Mouse (Mus musculus) bone marrow macrophage, adult 2 months (primary cell): ENCODE data around the gene Rin2. TPM values are rescaled to one million over a fixed set of nuclear protein-coding genes. Genes with fewer than 3 reads are reported as not detected.

ENCODE experiments used
- H3K27ac ChIP-seq: 2 replicates; pipeline ENCODE4 v1.5.1; 2012; ENCODE audit warnings: low read depth, low read length; ENCODE audit not compliant: insufficient read depth
- H3K4me1 ChIP-seq: 2 replicates; pipeline ENCODE4 v1.6.1; 2012; ENCODE audit warnings: low read length; ENCODE audit not compliant: control insufficient read depth, insufficient read depth
- H3K4me3 ChIP-seq: 2 replicates; pipeline ENCODE4 v1.5.1; 2012; ENCODE audit warnings: mild to moderate bottlenecking, low read length, moderate library complexity; ENCODE audit not compliant: insufficient read depth
- CTCF ChIP-seq: IDR thresholded peaks from 2 replicates; pipeline ENCODE4 v1.5.1; 2012; ENCODE audit warnings: low read depth, mild to moderate bottlenecking, low read length, moderate library complexity
- POLR2A ChIP-seq: IDR thresholded peaks from 2 replicates; pipeline ENCODE4 v1.6.1; 2012; ENCODE audit warnings: mild to moderate bottlenecking, low read depth, low read length, borderline replicate concordance
- polyA plus RNA-seq: library from polyadenylated mRNA; stranded (reverse); fragments of >200 nt; gene quantifications from 2 replicates; pipeline ENCODE4 v1.2.4, GENCODE M21; 2012; ENCODE audit not compliant: missing spikeins, insufficient read depth, insufficient read length

Rin2 gene
- polyA plus RNA-seq, 1 experiment = 70.2 TPM

- Histone ChIP-seq H3K27ac (no peak overlapping the region), H3K4me1 (no peaks in the 10 kb centered on the region), H3K4me3 (no peak overlapping the region)
- no peak for TF ChIP-seq POLR2A
- TF ChIP-seq CTCF = no peak
These were observed 10.7 kb upstream of the Rin2 start for GRCm38 (mm10) chr2:145664311-145664710.

DNA sequence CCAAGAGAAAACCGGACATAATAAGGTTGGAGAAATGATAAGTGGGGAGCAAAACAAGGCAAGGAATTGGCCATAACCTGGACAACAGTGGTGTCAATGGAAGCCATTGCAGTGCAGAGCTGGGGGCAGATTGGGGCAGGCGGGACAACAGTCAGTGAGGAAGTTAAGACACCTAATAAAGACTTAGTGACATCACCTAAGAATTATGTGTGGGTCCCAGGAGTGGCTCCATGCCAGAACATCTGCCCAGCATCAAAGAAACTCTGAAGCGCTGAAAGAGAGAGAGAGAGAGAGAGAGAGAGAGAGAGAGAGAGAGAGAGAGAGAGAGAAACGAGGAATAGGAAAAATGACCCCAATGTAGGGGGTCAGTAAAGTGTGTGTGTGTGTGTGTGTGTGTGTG lies 6.9 kb upstream of the Rin2 start:
- H3K27ac ChIP-seq = no peak overlapping the region
- TF ChIP-seq CTCF (no peak), POLR2A (no peak)
- no peak overlapping the region for H3K4me3 ChIP-seq
- H3K4me1 ChIP-seq = no peaks in the 10 kb centered on the region

GRCm38 (mm10) chr2:145670131-145670530 lies 4.9 kb upstream of the Rin2 start:
- H3K27ac ChIP-seq = no peak overlapping the region
- no peak for TF ChIP-seq CTCF
- no peak for TF ChIP-seq POLR2A

DNA sequence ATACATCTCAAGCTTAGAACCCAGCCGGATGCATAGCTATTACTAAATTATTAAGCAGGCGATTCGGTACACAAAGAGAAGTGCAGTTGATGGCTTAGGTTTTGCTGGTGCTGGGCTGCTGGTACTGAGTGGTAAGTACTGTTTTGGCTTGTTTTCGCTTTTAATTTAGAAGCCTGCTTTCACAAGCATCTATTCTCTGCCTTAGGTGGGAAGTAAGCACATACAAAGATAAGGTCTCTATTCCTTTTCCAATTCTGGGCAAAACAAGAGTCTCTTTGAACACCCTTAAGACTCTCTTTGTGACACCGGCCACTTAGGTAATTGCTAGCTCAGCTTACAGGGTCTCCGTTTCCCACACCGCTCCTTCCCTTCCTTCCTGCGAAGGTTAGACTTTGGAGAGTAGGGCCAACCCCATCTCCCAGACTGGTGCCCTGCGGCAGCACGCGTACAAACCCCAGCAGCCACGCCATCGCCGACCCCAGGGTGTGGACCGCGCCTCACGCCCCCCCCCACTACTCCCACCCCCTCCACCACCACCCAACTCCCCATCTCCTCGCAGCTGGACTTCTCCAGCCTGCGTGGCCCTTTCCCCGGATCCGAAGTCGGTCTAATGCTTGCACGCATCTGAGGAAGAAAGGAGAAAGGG lies 396 bp upstream of the Rin2 start:
- TF ChIP-seq CTCF (no peak), POLR2A (no peak)
- Histone ChIP-seq H3K4me1 (0 out of 2 replicates have a peak, but pooled peaks cover 2% of the 10 kb centered on the region), H3K27ac (no peak overlapping the region), H3K4me3 (peak overlapping the region; percentile 64)

More at GRCm38 (mm10) chr2:145670131-145670530, 4.9 kb upstream of the Rin2 start:
- Histone ChIP-seq H3K4me3 (no peak overlapping the region), H3K4me1 (no peaks in the 10 kb centered on the region)

DNA sequence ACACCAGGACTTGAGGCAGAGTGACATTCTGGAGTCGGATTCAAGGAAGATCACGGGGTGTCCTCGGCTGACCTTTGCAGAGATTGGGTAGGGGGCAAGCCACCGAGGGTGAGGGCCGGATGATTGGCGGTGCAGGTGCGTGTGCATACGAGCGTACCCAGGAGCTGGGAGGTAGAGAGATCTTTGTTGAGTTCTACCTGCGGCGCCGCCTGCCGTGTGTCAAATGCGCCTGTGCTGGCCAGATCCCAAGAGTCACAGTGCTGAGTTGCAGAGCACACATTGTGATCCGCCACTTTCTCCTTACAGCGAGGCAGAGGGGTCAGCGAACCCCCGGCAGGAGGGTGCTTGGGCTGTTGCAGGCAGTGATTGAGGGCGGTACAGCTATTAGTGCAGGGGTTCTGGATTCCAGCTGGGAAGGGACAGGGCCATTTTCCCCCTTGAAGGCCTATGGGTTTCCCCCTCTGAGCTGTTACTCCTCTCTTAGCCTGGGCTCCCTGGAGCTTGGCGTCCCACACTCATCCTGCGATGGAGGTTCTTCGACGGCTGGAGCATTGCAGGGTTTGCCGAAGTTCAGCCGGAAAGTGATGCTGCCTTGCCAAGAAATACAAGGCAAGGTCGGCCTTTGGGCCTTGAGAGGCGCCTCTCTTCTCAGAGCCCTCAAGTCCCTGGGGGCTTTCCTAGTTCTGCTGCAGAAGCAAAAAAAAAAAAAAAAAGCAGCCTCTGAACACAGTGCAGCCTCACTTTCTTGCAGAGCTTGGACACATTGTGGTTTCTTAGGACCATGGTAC lies 935 bp downstream of the Rin2 start:
- Histone ChIP-seq H3K4me3 (peak overlapping the region; percentile 64), H3K4me1 (0 out of 2 replicates have a peak, but pooled peaks cover 2% of the 10 kb centered on the region), H3K27ac (no peak overlapping the region)
- no peak for TF ChIP-seq CTCF
- TF ChIP-seq POLR2A = no peak

GRCm38 (mm10) chr2:145676544-145676925 lies 1.5 kb downstream of the Rin2 start:
- Histone ChIP-seq H3K27ac (no peak overlapping the region), H3K4me1 (0 out of 2 replicates have a peak, but pooled peaks cover 2% of the 10 kb centered on the region), H3K4me3 (no peak overlapping the region)
- no peak for TF ChIP-seq POLR2A
- no peak for TF ChIP-seq CTCF

DNA sequence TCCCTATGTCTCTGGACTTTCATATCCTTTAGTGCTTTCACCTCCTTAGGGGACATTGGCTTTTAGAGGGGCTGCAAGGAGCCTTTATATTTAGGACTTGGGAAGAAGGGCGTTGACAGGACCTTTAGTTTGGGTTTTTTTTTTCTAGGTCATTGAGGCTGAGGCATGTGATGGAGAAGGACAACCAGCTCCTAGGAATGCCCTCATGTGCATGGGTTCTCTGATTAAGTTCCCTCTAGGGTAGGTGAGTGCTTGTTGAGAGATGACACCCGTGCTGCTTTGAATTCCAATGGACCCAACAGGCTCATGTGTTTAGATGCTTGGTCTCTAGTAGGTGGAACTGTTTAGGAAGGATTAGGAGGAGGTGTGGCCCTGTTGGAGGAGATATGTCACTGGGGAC lies 1.9 kb downstream of the Rin2 start:
- Histone ChIP-seq H3K4me1 (0 out of 2 replicates have a peak, but pooled peaks cover 2% of the 10 kb centered on the region), H3K27ac (no peak overlapping the region), H3K4me3 (no peak overlapping the region)
- no peak for TF ChIP-seq CTCF
- no peak for TF ChIP-seq POLR2A

GRCm38 (mm10) chr2:145680141-145680540 lies 5.1 kb downstream of the Rin2 start:
- no peak overlapping the region for H3K4me3 ChIP-seq
- no peak overlapping the region for H3K27ac ChIP-seq
- peaks cover 6% of the 10 kb centered on the region; the same call in 1 of the 2 replicates for H3K4me1 ChIP-seq
- TF ChIP-seq POLR2A (no peak), CTCF (no peak)

DNA sequence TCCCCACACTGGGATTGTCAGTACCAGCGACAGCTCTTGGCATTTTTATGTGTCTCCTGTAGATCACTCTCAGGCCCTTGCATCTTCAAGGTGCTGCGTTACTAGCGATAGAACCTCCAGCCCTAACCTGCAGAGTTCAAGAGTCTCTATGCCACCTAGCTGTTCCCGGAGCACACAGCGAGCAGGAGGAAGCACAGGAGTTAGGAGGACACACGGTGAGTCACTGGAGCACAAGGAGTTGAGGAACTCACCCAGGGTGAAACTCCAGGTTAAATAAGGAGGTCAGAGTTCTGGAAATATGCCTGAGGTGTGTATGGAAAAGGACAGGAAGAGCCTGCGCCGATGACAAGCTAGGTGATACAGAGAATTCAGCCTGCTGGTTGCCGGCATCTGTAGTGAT lies 5.7 kb downstream of the Rin2 start:
- H3K27ac ChIP-seq = no peak overlapping the region
- no peak for TF ChIP-seq POLR2A
- TF ChIP-seq CTCF = no peak
- no peak overlapping the region for H3K4me3 ChIP-seq
- H3K4me1 ChIP-seq = peaks cover 4% of the 10 kb centered on the region; the same call in 1 of the 2 replicates

DNA sequence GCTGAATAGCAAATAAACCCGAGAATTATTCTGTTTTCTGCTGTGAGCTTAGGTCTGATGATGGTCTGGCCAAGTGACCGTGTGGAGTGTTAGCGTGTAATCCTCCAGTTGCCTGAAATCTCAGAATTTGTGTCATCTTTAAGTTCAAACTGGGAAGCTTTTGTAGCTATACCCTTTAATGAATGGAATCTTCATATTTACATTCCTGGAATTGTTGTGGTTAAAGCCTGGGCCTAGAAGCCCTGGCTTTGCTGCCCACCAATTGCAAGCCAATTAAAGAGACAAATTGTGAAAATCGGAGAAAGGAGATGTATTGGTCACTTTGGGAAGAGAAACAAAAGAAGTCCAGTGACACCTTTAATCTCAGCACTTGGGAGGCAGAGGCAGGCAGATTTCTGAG lies 6.6 kb downstream of the Rin2 start:
- Histone ChIP-seq H3K4me1 (peaks cover 4% of the 10 kb centered on the region; the same call in 1 of the 2 replicates), H3K4me3 (no peak overlapping the region), H3K27ac (no peak overlapping the region)
- TF ChIP-seq CTCF (no peak), POLR2A (no peak)
